ENCODE assay signal across 8 mouse cellular contexts in the genomic region with DNA sequence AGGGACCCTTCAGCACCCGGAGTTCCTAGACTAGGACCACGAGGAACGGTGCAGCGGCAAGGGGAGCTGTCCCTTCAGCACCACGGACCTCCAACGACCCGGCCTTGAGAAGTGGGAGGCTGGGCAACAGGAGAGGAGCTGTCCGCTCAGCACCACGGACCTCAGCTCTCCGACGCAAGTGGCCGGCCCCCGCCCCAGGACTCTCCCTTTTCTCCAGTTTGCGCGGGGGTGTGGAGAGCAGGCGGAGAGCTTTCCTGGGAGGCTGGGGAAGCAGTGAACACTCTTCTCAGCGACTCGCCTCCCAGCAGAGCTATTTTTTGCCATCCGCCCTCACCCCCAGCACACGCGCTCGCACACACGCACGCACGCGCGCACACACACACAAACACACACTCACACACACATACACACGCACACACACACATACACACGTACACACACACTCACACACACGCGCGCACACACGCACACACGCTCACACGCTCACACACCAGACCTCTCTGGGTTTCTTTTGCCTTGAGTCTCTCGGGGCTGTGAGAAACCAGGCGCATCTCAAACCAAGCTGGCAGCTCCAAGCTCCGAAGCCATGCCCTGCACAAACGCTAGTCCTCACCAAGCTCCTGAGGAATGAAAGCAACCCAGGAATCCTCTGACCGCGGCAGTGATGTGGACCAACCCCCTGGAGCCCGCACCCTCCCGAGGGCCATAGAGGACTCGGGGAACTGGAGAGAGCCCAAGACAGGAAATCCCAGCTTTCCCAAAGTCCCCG. TPM values are rescaled to one million over a fixed set of nuclear protein-coding genes. Genes with fewer than 3 reads are reported as not detected.
DNase-seq lines count a peak whose midpoint lies in the region; ATAC-seq and TF ChIP-seq lines count a peak whose summit lies in the region.

No protein-coding gene starts in this region.

- no peak for TF ChIP-seq CTCF in kidney, postnatal 0 days (IDR thresholded peaks at IDR 0.05; ENCODE audit: low read depth)
- 0 out of 2 replicates have a peak, but pooled peaks have one; percentile 22 for TF ChIP-seq CTCF in liver, adult 2 months (IDR thresholded peaks at IDR 0.05; ENCODE audit: low read depth, low read length)

- TF ChIP-seq POLR2A in liver, adult 2 months (IDR thresholded peaks at IDR 0.05; ENCODE audit: extremely low read depth, insufficient read depth, low read length), result no peak

- no peaks in the 10 kb centered on the region for H3K9me3 ChIP-seq in forebrain, embryonic 11.5 days (ENCODE audit: control insufficient read depth, low read length)
- no peaks in the 10 kb centered on the region for H3K9me3 ChIP-seq in heart, embryonic 14.5 days (ENCODE audit: control insufficient read depth, low read length)
- no peaks in the 10 kb centered on the region for H3K9me3 ChIP-seq in kidney, postnatal 0 days (replicated peaks; ENCODE audit: low read length)
- no peaks in the 10 kb centered on the region for H3K9me3 ChIP-seq in stomach, embryonic 14.5 days (ENCODE audit: control insufficient read depth, low read depth, low read length)

- 7% methylated on average over 45 of the region's 45 CpGs for WGBS in forebrain, embryonic 11.5 days
- 9% methylated on average over 42 of the region's 45 CpGs for WGBS in heart, embryonic 14.5 days
- 9% methylated on average over 45 of the region's 45 CpGs for WGBS in kidney, postnatal 0 days
- 17% methylated on average over 45 of the region's 45 CpGs for WGBS in liver, adult 2 months
- 9% methylated on average over 42 of the region's 45 CpGs for WGBS in stomach, embryonic 14.5 days

- no peak overlapping the region for H3K27ac ChIP-seq in forebrain, embryonic 11.5 days (ENCODE audit: low read depth, low read length)
- H3K27ac ChIP-seq in heart, embryonic 14.5 days (replicated peaks in 1 of 2; ENCODE audit: control insufficient read depth in 1 of 2, insufficient read depth in 1 of 2, low read depth in 2 of 2, low read length in 2 of 2), result no peak overlapping the region
- no peak overlapping the region for H3K27ac ChIP-seq in kidney, postnatal 0 days
- H3K27ac ChIP-seq in liver, adult 2 months (replicated peaks; ENCODE audit: insufficient read depth, low read depth, low read length), result no peak overlapping the region
- H3K27ac ChIP-seq in stomach, embryonic 14.5 days (ENCODE audit: low read length), result no peak overlapping the region

- peak; percentile 64 for DNase-seq in 3T3-L1 (ENCODE audit: low read depth, low spot score)
- peak; percentile 90 for DNase-seq in brain, adult 2 months (ENCODE audit: low read depth, low spot score)
- DNase-seq in forebrain, embryonic 11.5 days (ENCODE audit: low spot score), result peak; percentile 97
- peak; percentile 98 for DNase-seq in kidney, postnatal 0 days (ENCODE audit: low spot score)
- peak; percentile 58 for DNase-seq in liver, adult 2 months (ENCODE audit: extremely low read depth, low read depth, low spot score)
- peak; percentile 16 for DNase-seq in naive thymus-derived CD4-positive, alpha-beta T cell, adult 2 months (ENCODE audit: low read depth)

- H3K36me3 ChIP-seq in forebrain, embryonic 11.5 days (ENCODE audit: control insufficient read depth, insufficient read depth, low read length), result no peaks in the 10 kb centered on the region
- H3K36me3 ChIP-seq in heart, embryonic 14.5 days (ENCODE audit: control insufficient read depth, insufficient read depth, low read length), result no peaks in the 10 kb centered on the region
- H3K36me3 ChIP-seq in kidney, postnatal 0 days (ENCODE audit: insufficient read depth, low read length), result no peaks in the 10 kb centered on the region
- H3K36me3 ChIP-seq in liver, adult 2 months (ENCODE audit: control insufficient read depth, insufficient read depth, low read length), result no peaks in the 10 kb centered on the region
- no peaks in the 10 kb centered on the region for H3K36me3 ChIP-seq in stomach, embryonic 14.5 days (ENCODE audit: control insufficient read depth, insufficient read depth, low read length)

- H3K27me3 ChIP-seq in forebrain, embryonic 11.5 days (ENCODE audit: control insufficient read depth, insufficient read depth, low read length), result peaks cover 8% of the 10 kb centered on the region; the same call in 1 of the 2 replicates
- peaks cover 25% of the 10 kb centered on the region for H3K27me3 ChIP-seq in heart, embryonic 14.5 days (ENCODE audit: control insufficient read depth, insufficient read depth, low read length)
- H3K27me3 ChIP-seq in kidney, postnatal 0 days (ENCODE audit: insufficient read depth, low read length), result no peaks in the 10 kb centered on the region
- H3K27me3 ChIP-seq in liver, adult 2 months (ENCODE audit: control insufficient read depth, insufficient read depth, low read length), result no peaks in the 10 kb centered on the region
- peaks cover 3% of the 10 kb centered on the region; the same call in 1 of the 2 replicates for H3K27me3 ChIP-seq in stomach, embryonic 14.5 days (ENCODE audit: control insufficient read depth, insufficient read depth, low read length)

- peak overlapping the region; percentile 40 for H3K4me2 ChIP-seq in forebrain, embryonic 11.5 days (ENCODE audit: low read depth, low read length, severe bottlenecking)
- peak overlapping the region; percentile 46 for H3K4me2 ChIP-seq in heart, embryonic 14.5 days (ENCODE audit: low read length)
- no peak overlapping the region for H3K4me2 ChIP-seq in kidney, postnatal 0 days (ENCODE audit: low read length)
- H3K4me2 ChIP-seq in stomach, embryonic 14.5 days (replicated peaks; ENCODE audit: low read depth, low read length), result no peak overlapping the region

- H3K79me2 ChIP-seq in liver, adult 2 months (ENCODE audit: control insufficient read depth, insufficient read depth, low read length), result no peaks in the 10 kb centered on the region

- no peak overlapping the region for H3K9ac ChIP-seq in forebrain, embryonic 11.5 days (ENCODE audit: low read length)
- H3K9ac ChIP-seq in heart, embryonic 14.5 days (ENCODE audit: low read length), result no peak overlapping the region
- H3K9ac ChIP-seq in kidney, postnatal 0 days (ENCODE audit: low read depth, low read length), result no peak overlapping the region
- no peak overlapping the region for H3K9ac ChIP-seq in liver, adult 2 months (ENCODE audit: low read depth, low read length)
- no peak overlapping the region for H3K9ac ChIP-seq in stomach, embryonic 14.5 days (replicated peaks; ENCODE audit: low read depth, low read length)

- peak overlapping the region; percentile 7; the same call in 1 of the 2 replicates for H3K4me3 ChIP-seq in forebrain, embryonic 11.5 days (ENCODE audit: low read depth, low read length)
- H3K4me3 ChIP-seq in heart, embryonic 14.5 days (ENCODE audit: control insufficient read depth in 1 of 2, insufficient read depth in 1 of 2, low read depth in 1 of 2, low read length in 2 of 2), result peak overlapping the region in 1 of 2 experiments; percentile 10; a peak in 1 of 4 replicates
- no peak overlapping the region for H3K4me3 ChIP-seq in kidney, postnatal 0 days (replicated peaks; ENCODE audit: low read depth, low read length)
- H3K4me3 ChIP-seq in liver, adult 2 months (ENCODE audit: insufficient read depth, low read depth, low read length), result no peak overlapping the region
- H3K4me3 ChIP-seq in stomach, embryonic 14.5 days (ENCODE audit: low read depth, low read length), result no peak overlapping the region

- ATAC-seq in forebrain, embryonic 11.5 days (replicated peaks; ENCODE audit: low FRiP score), result peak; percentile 86
- ATAC-seq in heart, embryonic 14.5 days (ENCODE audit: insufficient number of reproducible peaks, insufficient read depth, low FRiP score, low read depth), result peak; percentile 81
- peak; percentile 90 for ATAC-seq in kidney, postnatal 0 days (replicated peaks; ENCODE audit: low FRiP score, low read depth)
- peak; percentile 89; the same call in 1 of the 2 replicates for ATAC-seq in stomach, embryonic 14.5 days (ENCODE audit: insufficient number of reproducible peaks, insufficient read depth, low FRiP score, low read depth)

- no peaks in the 10 kb centered on the region for H3K4me1 ChIP-seq in forebrain, embryonic 11.5 days (replicated peaks; ENCODE audit: control insufficient read depth, insufficient read depth, low read length)
- H3K4me1 ChIP-seq in heart, embryonic 14.5 days (ENCODE audit: control insufficient read depth in 2 of 2, insufficient read depth in 2 of 2, low read length in 2 of 2), result peaks cover 2 to 3% of the 10 kb centered on the region in 2 experiments; a peak in 2 of 4 replicates
- no peaks in the 10 kb centered on the region for H3K4me1 ChIP-seq in kidney, postnatal 0 days (replicated peaks; ENCODE audit: insufficient read depth, low read length)
- H3K4me1 ChIP-seq in liver, adult 2 months (ENCODE audit: control insufficient read depth, insufficient read depth, low read length), result 0 out of 2 replicates have a peak, but pooled peaks cover under 1% of the 10 kb centered on the region
- no peaks in the 10 kb centered on the region for H3K4me1 ChIP-seq in stomach, embryonic 14.5 days (ENCODE audit: control insufficient read depth, insufficient read depth, low read length)

RNA-seq across cellular contexts. Expression of gene Cacng3, which starts 0.8 kb away (rescaled TPM):
- polyA plus RNA-seq in forebrain, embryonic 11.5 days (2014; fragmentation: Nextera tagmentation; extraction: Ambion mirVana), result 1.3 TPM in 2 replicates
- polyA plus RNA-seq in heart, embryonic 14.5 days (2014; fragmentation: Nextera tagmentation; extraction: Ambion mirVana), result 0.19 TPM in 1 of 2 replicates, not detected in the other
- not detected in 2 replicates for polyA plus RNA-seq in kidney, postnatal 0 days (2015; fragmentation: Nextera tagmentation; extraction: Ambion mirVana)
- not detected in 2 replicates for total RNA-seq in liver, adult 2 months (2014; rRNA removed)
- polyA plus RNA-seq in liver, adult 2 months (2012; rRNA removed), result not detected in 2 replicates
- 0.14 TPM in 1 of 2 replicates, not detected in the other for polyA plus RNA-seq in stomach, embryonic 14.5 days (2014; fragmentation: Nextera tagmentation; extraction: Ambion mirVana)

Comparison
In these comparisons a context has a peak if more than half of its experiments do, and no peak if none do; other contexts are left out.
1. DNase-seq: peak in every context shown above with its lines; median percentile 98 in kidney, postnatal 0 days; 97 in forebrain, embryonic 11.5 days; 90 in brain, adult 2 months; 64 in 3T3-L1; 58 in liver, adult 2 months; 16 in naive thymus-derived CD4-positive, alpha-beta T cell, adult 2 months.
2. H3K4me2 ChIP-seq: peak in forebrain, embryonic 11.5 days (single experiment) and heart, embryonic 14.5 days (single experiment); none in kidney, postnatal 0 days (single experiment) and stomach, embryonic 14.5 days (single experiment).
3. Peak in every context shown above with its lines, with median percentiles within 50 percentile points of each other: ATAC-seq.